Mouse (Mus musculus) CD4-positive, CD25-positive, alpha-beta regulatory T cell, adult 2 months (primary cell): ENCODE measurements around the gene H2-M5.
"Not testable (repeated sequence)": the region's sequence is repeated elsewhere in the genome, so short reads cannot be mapped to it uniquely, and the experiment has no call there.

Experiments used
- DNase-seq: peaks from one replicate; pipeline ENCODE4 v3.0.0-alpha.2; 2012; ENCODE audit warnings: low read depth, low spot score

Gene H2-M5

GRCm38 (mm10) chr17:36989437-36989836 lies at the start of gene H2-M5:
TSS of gene H2-M5 (minus strand) at chr17:36989537.
- no peak for DNase-seq

- no peak for DNase-seq
Observed at GRCm38 (mm10) chr17:37029162-37029561, 39.8 kb upstream of the H2-M5 start.

DNA sequence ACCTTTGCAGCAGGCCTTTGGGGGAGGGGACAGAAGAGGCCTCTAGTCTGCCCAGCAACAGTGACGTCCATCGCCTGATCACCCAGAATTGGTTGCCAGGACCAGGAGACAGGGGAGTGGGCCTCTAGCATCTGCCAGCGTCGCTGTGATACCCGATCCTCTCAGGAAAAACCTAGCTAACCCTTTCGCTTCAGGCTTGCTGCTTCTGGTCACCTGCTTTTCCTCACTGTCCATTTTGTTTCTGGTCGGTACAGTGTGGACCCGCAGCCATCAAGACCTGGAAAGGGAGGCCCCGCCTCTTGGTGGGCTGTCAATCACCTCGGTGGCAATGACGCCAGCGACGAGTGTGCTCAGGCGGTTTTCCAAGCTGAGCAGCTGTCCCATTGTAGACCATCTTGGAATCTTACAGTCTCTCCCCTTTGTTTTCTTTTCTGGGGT lies 39.4 kb upstream of the H2-M5 start:
- DNase-seq, result peak; percentile 87

DNA sequence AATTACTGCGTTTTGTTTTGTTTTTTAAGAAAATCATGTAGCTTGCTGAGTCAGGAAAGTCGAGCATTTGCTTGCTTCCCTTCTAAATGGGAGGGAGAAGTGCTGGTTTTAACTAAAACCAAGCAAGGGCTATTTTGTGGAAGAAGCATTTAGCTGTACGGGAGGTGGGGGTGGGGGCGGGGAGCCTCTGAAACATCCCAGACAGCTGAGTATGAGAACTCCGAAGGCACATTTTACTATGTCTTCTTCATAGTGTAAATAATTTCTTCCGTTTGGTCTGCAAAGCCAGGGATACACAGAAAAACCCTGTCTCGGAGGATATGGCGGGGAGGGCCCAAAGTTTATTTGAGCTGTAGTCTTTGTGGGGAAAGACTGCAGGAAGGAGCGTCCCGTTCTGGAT lies 38.9 kb upstream of the H2-M5 start:
- DNase-seq, result no peak

DNA sequence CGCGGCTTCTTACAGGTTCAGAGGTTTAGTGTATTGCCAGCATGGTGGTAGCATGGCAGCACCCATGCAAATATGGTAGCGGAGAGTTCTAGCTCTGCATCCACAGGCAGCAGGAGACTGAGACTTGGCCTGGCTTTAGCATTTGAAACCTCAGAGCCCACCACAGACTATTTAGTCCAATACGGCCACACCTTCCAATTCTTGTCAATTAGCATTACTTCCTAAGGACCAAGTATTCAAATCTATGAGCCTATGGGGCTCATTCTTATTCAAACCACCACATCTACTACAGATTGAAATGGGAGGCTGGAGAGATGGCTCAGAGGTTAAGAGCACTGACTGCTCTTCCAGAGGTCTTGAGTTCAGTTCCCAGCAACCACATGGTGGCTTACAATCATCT lies 38.1 kb upstream of the H2-M5 start:
- no peak for DNase-seq

- DNase-seq, result no peak
Observed at GRCm38 (mm10) chr17:37026425-37026824, 37.1 kb upstream of the H2-M5 start.

- no peak for DNase-seq
Observed at GRCm38 (mm10) chr17:37022628-37023576, 33.6 kb upstream of the H2-M5 start, which contains the start of gene Mog. TSS of gene Mog (minus strand) at chr17:37023398.

DNA sequence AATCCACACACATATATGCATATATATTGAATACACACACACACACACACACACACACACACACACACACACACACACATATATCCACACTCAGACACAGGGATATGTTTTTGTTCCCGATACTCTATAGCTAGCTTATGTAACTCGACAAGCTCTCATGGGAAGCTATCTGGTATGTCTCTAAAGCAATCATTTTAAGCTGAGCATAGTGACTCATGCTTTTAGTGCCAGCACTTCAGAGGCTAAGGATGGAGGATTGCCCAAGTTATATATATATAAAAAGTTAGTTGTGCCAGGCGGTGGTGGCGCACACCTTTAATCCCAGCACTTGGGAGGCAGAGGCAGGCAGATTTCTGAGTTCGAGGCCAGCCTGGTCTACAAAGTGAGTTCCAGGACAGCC lies 29.9 kb upstream of the H2-M5 start:
- not testable (repeated sequence) for DNase-seq

DNA sequence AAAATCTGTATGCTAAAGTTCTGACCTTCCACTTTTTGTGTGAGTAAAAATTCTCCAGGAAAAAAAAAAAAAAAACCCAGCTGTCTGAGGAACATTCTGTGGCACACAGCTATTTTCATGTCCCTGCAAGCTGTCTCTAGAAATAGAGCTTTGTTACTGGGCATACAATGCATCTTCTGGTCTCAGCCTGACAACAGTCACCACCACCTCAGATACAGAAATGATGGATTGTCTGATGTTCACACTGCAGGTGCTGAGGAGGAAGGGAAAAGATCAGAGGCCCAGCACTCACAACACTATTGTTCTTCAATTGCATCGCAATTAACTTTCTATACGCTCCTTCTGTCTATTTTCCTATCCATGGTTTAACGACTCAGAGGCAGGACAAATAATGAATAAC lies 29.0 kb upstream of the H2-M5 start:
- no peak for DNase-seq

DNA sequence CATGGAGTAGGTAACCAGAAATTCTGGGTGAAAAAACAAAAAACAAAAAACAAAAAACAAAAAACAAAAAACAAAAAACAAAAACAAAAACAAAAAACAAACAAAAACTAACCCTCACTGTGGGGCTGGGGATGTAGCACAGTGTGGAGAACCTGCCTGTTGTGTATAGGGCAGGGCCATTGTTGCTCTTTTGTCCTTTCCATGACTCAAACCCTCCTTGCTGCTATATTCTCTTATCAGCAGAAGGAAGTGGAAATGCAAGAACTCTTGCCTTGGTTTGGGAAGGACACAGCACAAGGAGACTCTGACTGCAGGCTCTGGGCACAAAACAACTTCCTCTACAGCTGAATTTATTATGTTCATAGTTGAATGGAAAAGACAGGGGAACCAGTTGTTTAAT lies 27.0 kb upstream of the H2-M5 start:
- DNase-seq, result no peak

DNA sequence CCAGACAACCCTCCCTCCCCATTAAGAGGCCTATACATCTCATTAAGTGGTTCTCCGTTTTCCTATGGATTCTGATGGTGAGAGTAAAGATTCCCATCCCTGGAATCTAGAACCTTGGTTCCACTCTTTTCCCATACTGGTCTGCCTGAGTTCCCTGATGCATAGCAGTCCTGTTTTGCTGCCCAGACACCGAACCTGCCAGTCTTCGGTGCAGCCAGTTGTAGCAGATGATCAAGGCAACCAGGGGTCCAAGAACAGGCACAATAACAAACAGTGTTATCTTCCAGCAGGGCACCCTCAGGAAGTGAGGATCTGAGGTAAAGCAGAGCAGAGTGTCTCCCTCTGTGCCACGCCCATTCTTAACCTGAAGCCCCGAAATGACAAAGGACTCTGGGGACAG lies 22.8 kb upstream of the H2-M5 start:
- DNase-seq, result no peak

DNA sequence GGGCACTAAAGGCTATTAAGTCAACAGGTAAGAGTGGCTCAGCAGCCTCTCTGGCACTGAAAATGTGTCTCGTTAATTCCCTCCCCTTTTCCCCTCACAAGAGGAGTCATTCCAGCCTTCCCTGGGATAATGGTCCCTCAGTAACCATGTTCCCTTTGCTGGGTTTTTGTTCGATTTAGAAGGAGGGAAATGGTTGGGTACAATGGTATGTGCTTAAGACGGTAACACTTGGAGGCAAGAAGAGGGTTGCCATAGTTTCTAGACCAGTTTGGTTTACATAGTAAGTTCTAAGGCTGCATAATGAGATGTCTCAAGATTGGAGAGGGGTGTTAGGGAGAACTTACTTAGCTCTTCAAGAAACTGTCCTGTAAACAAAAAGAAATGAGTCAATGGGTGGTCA lies 22.4 kb upstream of the H2-M5 start:
- DNase-seq, result no peak

GRCm38 (mm10) chr17:37009460-37010042 lies 20.2 kb upstream of the H2-M5 start:
- DNase-seq, result peak; percentile 26

- no peak for DNase-seq
Observed at GRCm38 (mm10) chr17:37008161-37008560, 18.8 kb upstream of the H2-M5 start.

GRCm38 (mm10) chr17:37003366-37003765 lies 14.0 kb upstream of the H2-M5 start:
- DNase-seq, result no peak

DNA sequence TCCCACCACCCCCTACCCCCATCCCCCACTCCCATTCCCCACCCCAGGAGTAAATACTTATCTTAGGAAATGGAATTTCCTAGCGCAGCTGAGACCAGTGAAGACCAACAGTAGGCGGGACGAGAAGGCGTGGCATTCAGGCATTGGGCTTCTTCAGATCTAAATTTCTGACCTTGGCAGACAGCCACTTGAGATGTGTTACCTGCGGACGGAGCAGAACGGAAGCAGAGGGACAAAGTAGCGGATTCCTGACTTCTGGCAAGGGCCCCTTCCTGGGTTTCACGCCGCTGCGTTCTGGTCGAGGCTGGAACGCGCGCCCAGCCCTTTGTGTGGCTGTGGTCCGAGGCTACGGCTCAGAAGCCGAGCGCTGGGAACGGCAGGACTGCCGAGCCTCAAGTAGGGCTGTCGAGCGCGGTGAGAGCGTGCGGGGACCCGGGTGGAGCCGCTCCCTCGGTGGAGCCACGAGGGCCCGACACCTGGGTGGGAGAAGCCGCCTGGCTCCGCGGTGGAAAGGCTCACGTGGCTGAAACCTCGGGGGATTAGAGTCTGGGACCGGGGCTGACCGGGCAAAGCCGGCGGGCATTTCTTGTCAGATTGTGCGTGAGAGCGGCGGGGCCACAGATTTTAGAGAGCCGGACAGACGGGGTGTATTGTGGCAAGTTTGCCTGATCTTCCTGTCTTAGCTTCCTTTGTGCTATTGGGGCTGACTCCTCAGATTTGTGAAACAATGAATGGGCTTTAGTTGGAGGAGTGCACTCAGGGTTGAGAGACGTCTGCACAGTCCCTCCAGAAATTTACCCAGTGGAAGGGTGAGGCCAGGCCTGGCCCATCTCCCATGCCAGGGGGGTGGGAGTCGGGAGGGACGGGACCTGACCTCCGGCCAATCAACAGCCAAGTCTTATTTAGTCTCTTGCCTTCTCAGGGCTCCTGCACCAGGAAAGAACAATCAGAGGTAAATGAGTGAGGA lies 13.3 kb upstream of the H2-M5 start:
- DNase-seq, result peak; percentile 11

GRCm38 (mm10) chr17:37000863-37001262 lies 11.5 kb upstream of the H2-M5 start, which contains the start of gene Zfp57:
TSS of gene Zfp57 (plus strand) at chr17:37001163.
- no peak for DNase-seq

- DNase-seq, result no peak
Observed at GRCm38 (mm10) chr17:36998477-36998876, 9.1 kb upstream of the H2-M5 start.

- DNase-seq, result peak; percentile 81
Observed at GRCm38 (mm10) chr17:36997033-36997735, 7.8 kb upstream of the H2-M5 start.

GRCm38 (mm10) chr17:36995448-36995847 lies 6.1 kb upstream of the H2-M5 start:
- no peak for DNase-seq

- DNase-seq, result no peak
Observed at GRCm38 (mm10) chr17:36994528-36994927, 5.2 kb upstream of the H2-M5 start.
